Mouse (Mus musculus): ENCODE data around the gene Plekha5.
A peak's percentile ranks its signal among the peaks of the same experiment; 100 is the strongest.

Gene Plekha5

GRCm38 (mm10) chr6:140423846-140424200 lies at the start of gene Plekha5:
Gene Plekha5, plus strand, starts transcription at chr6:140424054.
- DNase-seq (ENCODE audit: low read depth, low spot score) = peak; percentile 70

GRCm38 (mm10) chr6:140375671-140376070 lies 48.2 kb upstream of the Plekha5 start:
- DNase-seq (ENCODE audit: low read depth, low spot score) = peak; percentile 16

GRCm38 (mm10) chr6:140380588-140380987 lies 43.3 kb upstream of the Plekha5 start:
- DNase-seq (ENCODE audit: low read depth, low spot score) = no peak

GRCm38 (mm10) chr6:140381162-140381561 lies 42.7 kb upstream of the Plekha5 start:
- DNase-seq (ENCODE audit: low read depth, low spot score) = no peak

- DNase-seq (ENCODE audit: low read depth, low spot score) = no peak
Observed at GRCm38 (mm10) chr6:140383580-140384400, 40.1 kb upstream of the Plekha5 start.

GRCm38 (mm10) chr6:140396687-140397086 lies 27.2 kb upstream of the Plekha5 start:
- DNase-seq (ENCODE audit: low read depth, low spot score) = no peak

- DNase-seq (ENCODE audit: low read depth, low spot score) = no peak
Observed at GRCm38 (mm10) chr6:140402766-140403310, 21.0 kb upstream of the Plekha5 start.

GRCm38 (mm10) chr6:140411996-140412395 lies 11.9 kb upstream of the Plekha5 start:
- no peak for DNase-seq (ENCODE audit: low read depth, low spot score)

- no peak for DNase-seq (ENCODE audit: low read depth, low spot score)
Observed at GRCm38 (mm10) chr6:140423041-140423845, 611 bp upstream of the Plekha5 start.

- peak; percentile 30 for DNase-seq (ENCODE audit: low read depth, low spot score)
Observed at GRCm38 (mm10) chr6:140424201-140424990, 542 bp downstream of the Plekha5 start.

GRCm38 (mm10) chr6:140424991-140425361 lies 1.1 kb downstream of the Plekha5 start:
- peak; percentile 38 for DNase-seq (ENCODE audit: low read depth, low spot score)

GRCm38 (mm10) chr6:140429236-140429635 lies 5.4 kb downstream of the Plekha5 start:
- no peak for DNase-seq (ENCODE audit: low read depth, low spot score)

- DNase-seq (ENCODE audit: low read depth, low spot score) = no peak
Observed at GRCm38 (mm10) chr6:140432363-140432762, 8.5 kb downstream of the Plekha5 start.

GRCm38 (mm10) chr6:140443374-140443773 lies 19.5 kb downstream of the Plekha5 start:
- peak; percentile 80 for DNase-seq (ENCODE audit: low read depth, low spot score)

GRCm38 (mm10) chr6:140444147-140444546 lies 20.3 kb downstream of the Plekha5 start:
- DNase-seq (ENCODE audit: low read depth, low spot score) = no peak

- DNase-seq (ENCODE audit: low read depth, low spot score) = peak; percentile 59
Observed at GRCm38 (mm10) chr6:140444855-140445465, 21.1 kb downstream of the Plekha5 start.

- no peak for DNase-seq (ENCODE audit: low read depth, low spot score)
Observed at GRCm38 (mm10) chr6:140448010-140448739, 24.3 kb downstream of the Plekha5 start.

GRCm38 (mm10) chr6:140450693-140451092 lies 26.8 kb downstream of the Plekha5 start:
- DNase-seq (ENCODE audit: low read depth, low spot score) = no peak

- DNase-seq (ENCODE audit: low read depth, low spot score) = no peak
Observed at GRCm38 (mm10) chr6:140452736-140453135, 28.9 kb downstream of the Plekha5 start.

GRCm38 (mm10) chr6:140453454-140453853 lies 29.6 kb downstream of the Plekha5 start:
- no peak for DNase-seq (ENCODE audit: low read depth, low spot score)

Data from ES-CJ7 (cell line).